In genomic region chr13:55571027-55571751, GRCm38 (mm10) we compare ENCODE assay signal across 8 mouse cellular contexts. TPM values are rescaled to one million over a fixed set of nuclear protein-coding genes. Genes with fewer than 3 reads are reported as not detected.
DNase-seq lines count a peak whose midpoint lies in the region; ATAC-seq lines count a peak whose summit lies in the region.

Gene Fam193b, minus strand, starts transcription at chr13:55571120.

- H3K4me3 ChIP-seq in forebrain, embryonic 11.5 days (ENCODE audit: low read depth, low read length), result peak within 1 kb of the TSS; percentile 99
- H3K4me3 ChIP-seq in heart, embryonic 16.5 days (ENCODE audit: low read length), result peak within 1 kb of the TSS; percentile 77
- peak within 1 kb of the TSS; percentile 93 for H3K4me3 ChIP-seq in liver, embryonic 15.5 days (replicated peaks)
- peak within 1 kb of the TSS; percentile 92 for H3K4me3 ChIP-seq in neural tube, embryonic 12.5 days

- peak within 1 kb of the TSS; percentile 81 for H3K27ac ChIP-seq in forebrain, embryonic 11.5 days (ENCODE audit: low read depth, low read length)
- peak within 1 kb of the TSS; percentile 73 for H3K27ac ChIP-seq in heart, embryonic 16.5 days (ENCODE audit: low read length)
- H3K27ac ChIP-seq in liver, embryonic 15.5 days (replicated peaks), result peak within 1 kb of the TSS; percentile 91
- H3K27ac ChIP-seq in neural tube, embryonic 12.5 days, result peak within 1 kb of the TSS; percentile 70

- ATAC-seq in forebrain, embryonic 11.5 days (replicated peaks; ENCODE audit: low FRiP score), result peak; percentile 95
- peak; percentile 95 for ATAC-seq in heart, embryonic 16.5 days (replicated peaks; ENCODE audit: extremely low read depth, insufficient read depth, low FRiP score)
- peak; percentile 93 for ATAC-seq in liver, embryonic 15.5 days (ENCODE audit: insufficient read depth)
- peak; percentile 92 for ATAC-seq in neural tube, embryonic 12.5 days (ENCODE audit: low FRiP score, low read depth)

- no peaks in the 10 kb centered on the region for H3K36me3 ChIP-seq in forebrain, embryonic 11.5 days (ENCODE audit: control insufficient read depth, insufficient read depth, low read length)
- H3K36me3 ChIP-seq in heart, embryonic 16.5 days (ENCODE audit: control insufficient read depth, insufficient read depth), result no peaks in the 10 kb centered on the region
- H3K36me3 ChIP-seq in liver, embryonic 15.5 days (replicated peaks), result no peaks in the 10 kb centered on the region
- H3K36me3 ChIP-seq in neural tube, embryonic 12.5 days, result peaks cover 11% of the 10 kb centered on the region

- H3K4me1 ChIP-seq in forebrain, embryonic 11.5 days (replicated peaks; ENCODE audit: control insufficient read depth, insufficient read depth, low read length), result peaks cover 5% of the 10 kb centered on the region
- peaks cover 16% of the 10 kb centered on the region for H3K4me1 ChIP-seq in heart, embryonic 16.5 days (ENCODE audit: control insufficient read depth, insufficient read depth, low read length)
- peaks cover 25% of the 10 kb centered on the region for H3K4me1 ChIP-seq in liver, embryonic 15.5 days (replicated peaks)
- H3K4me1 ChIP-seq in neural tube, embryonic 12.5 days, result peaks cover 23% of the 10 kb centered on the region

- H3K27me3 ChIP-seq in forebrain, embryonic 11.5 days (ENCODE audit: control insufficient read depth, insufficient read depth, low read length), result no peaks in the 10 kb centered on the region
- H3K27me3 ChIP-seq in heart, embryonic 16.5 days (ENCODE audit: control insufficient read depth, insufficient read depth, low read length), result no peaks in the 10 kb centered on the region
- no peaks in the 10 kb centered on the region for H3K27me3 ChIP-seq in liver, embryonic 15.5 days
- H3K27me3 ChIP-seq in neural tube, embryonic 12.5 days (replicated peaks), result no peaks in the 10 kb centered on the region

- 3% methylated on average over 47 of the region's 47 CpGs for WGBS in forebrain, embryonic 11.5 days
- WGBS in heart, embryonic 16.5 days, result 2% methylated on average over 33 of the region's 47 CpGs
- 2% methylated on average over 47 of the region's 47 CpGs for WGBS in liver, embryonic 15.5 days (ENCODE audit: insufficient replicate concordance)
- 2% methylated on average over 42 of the region's 47 CpGs for WGBS in neural tube, embryonic 12.5 days

- DNase-seq in CD8-positive naive resting alpha-beta T cell, adult 2 months (ENCODE audit: low read depth in 2 of 2, low spot score in 2 of 2), result peak; percentile 87 to 88
- peak; percentile 88 for DNase-seq in c-Kit-positive CD71-negative TER-119-negative erythroid progenitor cells, embryonic 14.5 days (ENCODE audit: low read depth)
- DNase-seq in forebrain, embryonic 11.5 days (ENCODE audit: low spot score), result peak; percentile 98
- DNase-seq in kidney, postnatal 36 days, result peak; percentile 96 to 97
- peak; percentile 75 for DNase-seq in telencephalon, adult 2 months (ENCODE audit: low read depth, low spot score)

- H3K4me2 ChIP-seq in forebrain, embryonic 11.5 days (ENCODE audit: low read depth, low read length, severe bottlenecking), result peak within 1 kb of the TSS; percentile 79
- H3K4me2 ChIP-seq in heart, embryonic 16.5 days (ENCODE audit: low read depth, low read length), result peak within 1 kb of the TSS; percentile 99
- peak within 1 kb of the TSS; percentile 92 for H3K4me2 ChIP-seq in liver, embryonic 15.5 days
- peak within 1 kb of the TSS; percentile 94 for H3K4me2 ChIP-seq in neural tube, embryonic 12.5 days (replicated peaks)

- peak within 1 kb of the TSS; percentile 98 for H3K9ac ChIP-seq in forebrain, embryonic 11.5 days (ENCODE audit: low read length)
- H3K9ac ChIP-seq in heart, embryonic 16.5 days (ENCODE audit: low read length), result peak within 1 kb of the TSS; percentile 91
- peak within 1 kb of the TSS; percentile 94 for H3K9ac ChIP-seq in liver, embryonic 15.5 days
- H3K9ac ChIP-seq in neural tube, embryonic 12.5 days, result peak within 1 kb of the TSS; percentile 98

- no peaks in the 10 kb centered on the region for H3K9me3 ChIP-seq in forebrain, embryonic 11.5 days (ENCODE audit: control insufficient read depth, low read length)
- no peaks in the 10 kb centered on the region for H3K9me3 ChIP-seq in heart, embryonic 16.5 days (replicated peaks; ENCODE audit: control insufficient read depth, low read length)
- no peaks in the 10 kb centered on the region for H3K9me3 ChIP-seq in liver, embryonic 15.5 days (replicated peaks)
- H3K9me3 ChIP-seq in neural tube, embryonic 12.5 days, result no peaks in the 10 kb centered on the region

RNA-seq across cellular contexts. Expression of gene Fam193b, which starts in this region (rescaled TPM):
- 55.8 and 58.0 TPM in 2 replicates for polyA plus RNA-seq in forebrain, embryonic 11.5 days (2014; fragmentation: Nextera tagmentation; extraction: Ambion mirVana)
- polyA plus RNA-seq in heart, embryonic 16.5 days (2015; fragmentation: Nextera tagmentation; extraction: Ambion mirVana), result 22.6 and 23.9 TPM in 2 replicates
- 7.5 and 11.0 TPM in 2 replicates for polyA plus RNA-seq in liver, embryonic 15.5 days (2015; fragmentation: Nextera tagmentation; extraction: Ambion mirVana)
- polyA plus RNA-seq in neural tube, embryonic 12.5 days (2016; fragmentation: Nextera tagmentation; extraction: Ambion mirVana), result 66.9 and 70.7 TPM in 2 replicates

Comparison
In these comparisons a context has a peak if more than half of its experiments do, and no peak if none do; other contexts are left out.
1. Peak in every context shown above with its lines: DNase-seq, ATAC-seq, H3K4me3 ChIP-seq and H3K27ac ChIP-seq.